Mouse (Mus musculus): Measurements from ENCODE around the gene B430305J03Rik. TPM values are rescaled to one million over a fixed set of nuclear protein-coding genes. Genes with fewer than 3 reads are reported as not detected.

B430305J03Rik gene
- total RNA-seq, 2 experiments from 2014 or later = not detected

GRCm38 (mm10) chr3:61349433-61349832 lies 16.3 kb downstream of the B430305J03Rik start:
- no peak for DNase-seq (ENCODE audit: low spot score)

- DNase-seq (ENCODE audit: low spot score) = no peak
These were observed 17.6 kb downstream of the B430305J03Rik start for GRCm38 (mm10) chr3:61348036-61348614.

GRCm38 (mm10) chr3:61345636-61346035 lies 20.1 kb downstream of the B430305J03Rik start:
- DNase-seq (ENCODE audit: low spot score) = no peak

- no peak for DNase-seq (ENCODE audit: low spot score)
These were observed 21.7 kb downstream of the B430305J03Rik start for GRCm38 (mm10) chr3:61344031-61344430.

- no peak for DNase-seq (ENCODE audit: low spot score)
These were observed 25.4 kb downstream of the B430305J03Rik start for GRCm38 (mm10) chr3:61340321-61340720.

DNA sequence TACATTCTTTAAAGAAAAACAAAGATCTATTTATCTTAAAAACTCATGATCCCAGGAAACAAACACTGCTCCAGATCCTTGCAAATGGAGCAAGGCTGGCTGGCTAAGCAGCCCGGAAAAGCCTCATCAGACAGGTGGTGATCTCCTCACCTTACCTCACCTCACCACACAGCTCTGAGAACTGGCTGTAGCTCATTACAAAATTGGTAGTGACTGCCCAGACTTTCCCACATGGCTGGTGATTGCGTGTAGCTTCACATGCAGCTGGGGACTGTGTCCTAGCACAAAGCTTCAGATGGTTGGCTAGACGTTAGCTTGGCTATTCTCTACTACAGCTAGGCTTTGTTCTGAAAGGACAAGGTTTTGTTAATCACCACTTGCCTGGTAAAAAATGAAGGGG lies 28.5 kb downstream of the B430305J03Rik start:
- DNase-seq (ENCODE audit: low spot score) = no peak

DNA sequence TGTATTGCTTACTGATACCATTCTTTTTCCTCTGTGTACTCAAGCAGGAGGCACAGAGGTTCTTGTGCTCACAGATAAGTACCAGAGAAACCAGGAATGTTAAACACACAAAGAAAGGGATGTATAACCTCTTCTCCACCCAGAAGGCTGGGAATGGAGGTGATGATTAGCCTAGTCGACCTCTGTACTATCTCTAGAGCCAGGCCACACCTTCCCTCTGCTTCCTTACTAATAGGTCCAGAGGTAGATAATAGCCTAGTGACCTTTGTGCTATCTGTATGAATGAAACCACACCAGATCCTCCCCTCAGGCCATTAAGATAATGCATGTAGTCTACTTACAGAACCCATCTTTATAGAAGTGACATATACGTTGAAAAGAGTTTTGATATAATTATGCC lies 29.5 kb downstream of the B430305J03Rik start:
- no peak for DNase-seq (ENCODE audit: low spot score)

DNA sequence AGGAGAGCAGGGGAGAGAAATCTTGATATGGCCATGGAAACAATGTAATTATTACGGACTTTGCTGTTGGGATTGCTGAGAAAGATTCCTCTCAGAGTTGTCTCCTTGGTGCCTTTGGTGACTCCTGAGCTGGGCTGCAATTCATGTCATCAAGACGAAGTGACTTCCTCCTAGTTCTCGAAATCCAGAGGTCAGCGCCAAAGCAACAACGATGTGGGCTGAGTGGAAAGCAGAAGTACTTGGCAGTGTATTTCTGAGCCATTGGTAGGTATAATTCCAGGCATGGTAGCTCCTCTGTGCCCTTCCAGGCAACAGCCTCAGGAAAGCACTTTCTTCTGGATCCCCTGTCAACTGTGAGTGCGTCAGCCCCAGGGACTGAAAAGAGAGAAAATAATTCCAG lies 44.1 kb downstream of the B430305J03Rik start:
- no peak for DNase-seq (ENCODE audit: low spot score)

DNA sequence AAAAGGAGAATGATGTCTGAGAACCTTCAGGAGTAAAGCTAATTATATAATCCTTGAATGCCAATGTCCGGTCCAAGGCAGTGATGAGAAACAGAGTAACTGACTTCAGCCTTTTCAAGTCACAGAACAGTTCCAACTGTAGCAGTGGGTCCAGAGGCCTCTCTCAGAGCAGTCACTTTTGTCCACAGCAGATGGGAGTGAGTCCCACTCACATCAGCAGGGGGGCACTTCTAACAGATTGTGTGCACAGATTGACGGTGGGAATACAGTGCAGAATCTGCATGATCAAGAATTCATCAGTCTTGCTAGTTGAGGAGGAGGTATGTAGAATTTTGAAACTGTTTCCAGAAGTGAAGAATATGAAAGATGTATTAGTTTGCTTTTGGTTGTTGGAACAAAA lies 45.7 kb downstream of the B430305J03Rik start:
- no peak for DNase-seq (ENCODE audit: low spot score)

GRCm38 (mm10) chr3:61315002-61315401 lies 50.7 kb downstream of the B430305J03Rik start:
- DNase-seq (ENCODE audit: low spot score) = no peak

Other genes starting within 250 kb of the B430305J03Rik start
- 1 to 10 TPM; 1.1 TPM for gene Rap2b, start 4.3 kb downstream of the B430305J03Rik start, total RNA-seq (2021)